Mouse (Mus musculus) lung, embryonic 16.5 days (tissue): Measurements from ENCODE around the gene Rapgef2. TPM values are rescaled to one million over a fixed set of nuclear protein-coding genes. Genes with fewer than 3 reads are reported as not detected.

ENCODE experiments used
- ATAC-seq: fragments of 200-750 bp; cut with Nextera tagmentation; 2 replicates; pipeline ENCODE4 v1.8.0; 2017; ENCODE audit warnings: low read depth, mild to moderate bottlenecking, moderate library complexity
- H3K27ac ChIP-seq: fragments of 300-500 bp; sonication (generic); 2 replicates; pipeline ENCODE4 v1.5.1; 2014; ENCODE audit warnings: mild to moderate bottlenecking, control low read depth, low read length
- H3K27me3 ChIP-seq: fragments of 300-500 bp; sonication (generic); 2 replicates; pipeline ENCODE4 v1.6.1; 2014; ENCODE audit warnings: low read depth, low read length, mixed read lengths; ENCODE audit not compliant: control insufficient read depth, insufficient read depth
- H3K36me3 ChIP-seq: fragments of 300-500 bp; sonication (generic); 2 replicates; pipeline ENCODE4 v1.6.1; 2014; ENCODE audit warnings: low read length; ENCODE audit not compliant: control insufficient read depth, insufficient read depth
- H3K4me1 ChIP-seq: fragments of 300-500 bp; sonication (generic); replicated peaks from 2 replicates; pipeline ENCODE4 v1.6.1; 2014; ENCODE audit warnings: low read length, mixed read lengths; ENCODE audit not compliant: control insufficient read depth, insufficient read depth
- H3K4me2 ChIP-seq: fragments of 300-500 bp; sonication (generic); 2 replicates; pipeline ENCODE4 v1.6.1; 2014; ENCODE audit warnings: low read depth, low read length, control low read depth
- H3K4me3 ChIP-seq: fragments of 300-500 bp; sonication (generic); 2 replicates; pipeline ENCODE4 v1.5.1; 2014; ENCODE audit warnings: mild to moderate bottlenecking, low read length, control low read depth
- H3K9ac ChIP-seq: fragments of 300-500 bp; sonication (generic); 2 replicates; pipeline ENCODE4 v1.6.1; 2014; ENCODE audit warnings: low read length, control low read depth
- H3K9me3 ChIP-seq: fragments of 300-500 bp; sonication (generic); 2 replicates; pipeline ENCODE4 v1.6.1; 2016; ENCODE audit warnings: low read length; ENCODE audit not compliant: control insufficient read depth
- WGBS: fragments of 180-500 bp; shearing (Covaris S2); extraction: QIAGEN DNeasy Blood & Tissue Kit; methylation state at CpG from one replicate; pipeline ENCODE4 v1.1.7; 2014; 5-methylcytosine and 5-hydroxymethylcytosine counted together
- polyA plus RNA-seq: library from polyadenylated mRNA; unstranded; fragments of >200 nt; fragmentation: Nextera tagmentation; extraction: Ambion mirVana; gene quantifications from 2 replicates; pipeline ENCODE4 v1.2.1, GENCODE M21; 2015

Rapgef2 gene
- polyA plus RNA-seq, 1 experiment from 2014 or later, result 5.1 TPM

DNA sequence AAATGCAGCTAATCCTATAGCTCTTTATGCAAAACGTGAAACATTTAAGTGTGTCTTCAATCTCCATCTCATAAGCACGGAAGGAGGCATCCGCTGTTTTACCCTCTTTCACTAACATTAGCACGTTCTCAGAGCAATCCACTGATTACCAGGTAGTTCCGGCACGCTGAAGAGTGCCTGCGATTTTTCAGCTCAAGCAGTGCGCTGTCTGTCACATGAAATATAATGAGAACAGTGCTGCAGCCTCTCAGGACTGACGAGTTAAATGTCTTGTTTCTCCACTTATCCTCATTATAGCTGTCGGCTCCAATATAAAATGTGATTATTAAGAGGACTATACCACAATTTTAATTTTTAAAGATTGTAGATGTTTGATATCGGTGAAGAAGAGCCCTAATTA lies 94.8 kb downstream of the Rapgef2 start:
- H3K4me3 ChIP-seq, result no peak overlapping the region
- H3K9me3 ChIP-seq, result no peaks in the 10 kb centered on the region
- H3K36me3 ChIP-seq, result 0 out of 2 replicates have a peak, but pooled peaks cover 2% of the 10 kb centered on the region
- H3K4me1 ChIP-seq, result peaks cover 5% of the 10 kb centered on the region; the same call in 1 of the 2 replicates
- 87% methylated on average over 11 of the region's 11 CpGs for WGBS
- no peaks in the 10 kb centered on the region for H3K27me3 ChIP-seq
- H3K9ac ChIP-seq, result no peak overlapping the region
- H3K27ac ChIP-seq, result no peak overlapping the region
- ATAC-seq, result no peak
- no peak overlapping the region for H3K4me2 ChIP-seq

DNA sequence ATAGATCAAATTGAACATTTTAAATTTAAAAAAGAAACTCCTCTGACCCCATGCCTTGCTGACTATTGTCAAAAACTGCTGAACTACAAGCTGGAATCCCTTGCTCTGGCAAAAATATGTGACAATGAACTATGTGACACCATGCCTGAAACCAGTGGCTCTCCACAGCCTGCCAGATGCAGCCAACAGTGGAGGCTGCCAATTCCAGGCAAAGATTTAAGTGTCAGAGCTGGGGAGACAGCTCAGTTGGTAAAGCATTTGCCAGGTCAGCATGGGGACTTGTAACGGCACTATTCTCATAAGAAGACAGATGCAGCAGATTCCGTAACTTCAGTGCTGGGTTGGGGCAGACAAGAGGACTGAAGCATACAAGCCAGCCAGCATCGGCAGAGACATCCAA lies 95.9 kb downstream of the Rapgef2 start:
- Histone ChIP-seq H3K9me3 (no peaks in the 10 kb centered on the region), H3K9ac (no peak overlapping the region), H3K4me1 (peaks cover 5% of the 10 kb centered on the region; the same call in 1 of the 2 replicates), H3K4me3 (no peak overlapping the region), H3K27me3 (no peaks in the 10 kb centered on the region), H3K27ac (no peak overlapping the region), H3K36me3 (0 out of 2 replicates have a peak, but pooled peaks cover 2% of the 10 kb centered on the region), H3K4me2 (no peak overlapping the region)
- 72% methylated on average over 3 of the region's 3 CpGs for WGBS
- no peak for ATAC-seq

DNA sequence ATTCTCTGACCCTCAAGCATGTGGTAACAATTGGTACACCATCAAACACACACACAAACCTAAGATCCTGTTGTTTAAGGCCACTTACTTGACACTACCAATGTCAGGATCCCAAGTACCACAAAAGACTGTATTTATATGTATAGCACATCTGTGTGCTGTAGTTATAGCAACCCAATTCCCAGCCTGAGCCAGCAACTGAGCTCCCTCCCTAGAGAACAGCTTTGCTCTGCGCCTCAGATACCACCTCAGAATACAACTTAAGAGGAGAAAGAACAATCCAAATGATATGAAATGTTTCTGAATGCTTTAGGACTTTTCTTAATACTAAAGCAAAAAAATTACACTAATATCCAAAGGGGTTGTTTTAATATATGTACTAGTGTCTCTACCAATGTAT lies 98.4 kb downstream of the Rapgef2 start:
- Histone ChIP-seq H3K9me3 (no peaks in the 10 kb centered on the region), H3K4me3 (no peak overlapping the region), H3K27ac (no peak overlapping the region), H3K4me2 (no peak overlapping the region), H3K36me3 (no peaks in the 10 kb centered on the region), H3K27me3 (no peaks in the 10 kb centered on the region), H3K4me1 (no peaks in the 10 kb centered on the region; the same call in 1 of the 2 replicates), H3K9ac (no peak overlapping the region)
- 92% methylated on average over 1 of the region's 1 CpGs for whole genome bisulfite sequencing
- no peak for ATAC-seq

DNA sequence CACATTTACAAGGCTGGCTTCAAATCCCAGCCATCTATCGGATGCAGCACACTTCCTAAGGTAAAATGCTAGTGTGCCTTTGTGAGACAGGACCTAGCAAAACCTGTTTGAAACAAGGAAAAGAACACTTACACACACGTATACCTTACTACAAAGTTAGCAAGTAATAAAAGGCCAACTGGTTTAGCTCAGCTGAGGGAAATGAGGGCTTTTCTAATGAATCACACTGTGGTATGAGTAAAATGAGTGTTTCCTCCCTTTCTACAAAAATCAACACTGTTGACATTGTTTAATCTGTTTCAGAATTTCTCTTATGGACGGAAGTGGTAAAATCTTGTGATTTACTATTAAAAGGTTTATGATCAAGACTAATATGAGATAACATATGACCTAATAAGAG lies 104.0 kb downstream of the Rapgef2 start:
- no peak overlapping the region for H3K4me2 ChIP-seq
- 50% methylated on average over 3 of the region's 3 CpGs for WGBS
- no peak overlapping the region for H3K9ac ChIP-seq
- peaks cover 48% of the 10 kb centered on the region for H3K4me1 ChIP-seq
- H3K27me3 ChIP-seq, result no peaks in the 10 kb centered on the region
- no peaks in the 10 kb centered on the region for H3K36me3 ChIP-seq
- H3K9me3 ChIP-seq, result no peaks in the 10 kb centered on the region
- peak overlapping the region; percentile 91 for H3K27ac ChIP-seq
- no peak for ATAC-seq
- no peak overlapping the region for H3K4me3 ChIP-seq

DNA sequence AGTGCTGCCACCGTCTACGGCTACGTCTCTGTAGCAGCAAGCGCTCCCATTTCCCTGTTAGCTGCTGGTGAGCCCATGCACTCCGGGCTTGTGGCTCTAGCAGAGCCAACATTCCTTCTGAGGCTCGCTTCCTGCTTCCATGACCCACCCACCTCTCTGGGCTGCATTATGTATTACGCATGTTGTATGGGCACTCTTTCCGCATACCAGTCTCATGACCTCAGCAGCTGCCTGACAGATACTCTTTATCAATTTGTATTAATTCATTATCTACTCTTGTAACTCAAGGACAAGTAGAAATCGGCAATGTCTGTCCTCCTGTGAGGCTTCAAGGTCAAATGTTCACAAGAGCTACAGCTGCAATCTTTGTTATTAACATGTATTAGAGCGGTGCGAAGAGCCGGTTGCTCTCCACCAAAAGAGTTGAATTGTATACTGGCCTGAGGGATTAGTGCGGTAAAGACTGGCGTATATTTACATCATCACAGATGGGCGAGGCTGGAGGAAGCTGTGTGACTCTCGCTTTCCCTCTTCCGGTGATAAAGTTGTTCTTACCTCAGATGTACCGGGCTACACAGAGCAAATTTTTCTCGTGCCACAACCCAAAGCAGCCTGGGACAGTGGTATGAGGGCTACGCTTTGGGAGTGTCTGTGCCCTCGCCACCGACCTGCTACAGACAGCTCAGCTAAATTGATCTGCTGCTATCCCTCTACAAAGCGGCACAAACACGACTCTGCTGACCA lies 104.9 kb downstream of the Rapgef2 start:
- 12% methylated on average over 24 of the region's 24 CpGs for WGBS
- H3K4me3 ChIP-seq, result peak overlapping the region; percentile 41
- peak overlapping the region; percentile 91 for H3K27ac ChIP-seq
- peak; percentile 87 for ATAC-seq
- no peaks in the 10 kb centered on the region for H3K9me3 ChIP-seq
- H3K4me2 ChIP-seq, result peak overlapping the region; percentile 64
- peaks cover 53% of the 10 kb centered on the region for H3K4me1 ChIP-seq
- H3K27me3 ChIP-seq, result no peaks in the 10 kb centered on the region
- peak overlapping the region; percentile 54 for H3K9ac ChIP-seq
- H3K36me3 ChIP-seq, result no peaks in the 10 kb centered on the region

DNA sequence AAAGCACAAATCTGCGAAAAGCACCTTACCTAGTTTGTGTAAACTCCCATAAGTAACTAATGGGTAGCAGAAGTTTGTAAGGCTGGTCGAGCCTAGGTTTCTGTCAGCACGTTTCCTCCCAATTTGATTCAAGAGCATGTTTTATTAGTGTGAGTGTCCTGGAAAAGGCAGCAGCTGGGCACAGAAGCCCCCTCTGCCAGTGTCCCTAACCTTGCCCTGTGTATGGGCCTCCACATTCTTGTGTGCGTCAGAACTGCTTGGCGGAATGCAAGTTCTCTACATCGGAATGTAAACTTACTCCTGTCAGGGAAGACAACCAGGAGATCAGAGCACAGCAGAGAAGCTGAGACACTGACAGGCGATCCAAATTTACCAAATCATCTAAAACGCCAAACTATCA lies 106.2 kb downstream of the Rapgef2 start:
- H3K9ac ChIP-seq, result no peak overlapping the region
- H3K4me1 ChIP-seq, result peaks cover 53% of the 10 kb centered on the region
- no peak overlapping the region for H3K4me3 ChIP-seq
- no peaks in the 10 kb centered on the region for H3K27me3 ChIP-seq
- peak; percentile 23 for ATAC-seq
- peak overlapping the region; percentile 15 for H3K4me2 ChIP-seq
- no peaks in the 10 kb centered on the region for H3K36me3 ChIP-seq
- H3K9me3 ChIP-seq, result no peaks in the 10 kb centered on the region
- H3K27ac ChIP-seq, result peak overlapping the region; percentile 15; the same call in 1 of the 2 replicates
- 14% methylated on average over 8 of the region's 8 CpGs for WGBS

DNA sequence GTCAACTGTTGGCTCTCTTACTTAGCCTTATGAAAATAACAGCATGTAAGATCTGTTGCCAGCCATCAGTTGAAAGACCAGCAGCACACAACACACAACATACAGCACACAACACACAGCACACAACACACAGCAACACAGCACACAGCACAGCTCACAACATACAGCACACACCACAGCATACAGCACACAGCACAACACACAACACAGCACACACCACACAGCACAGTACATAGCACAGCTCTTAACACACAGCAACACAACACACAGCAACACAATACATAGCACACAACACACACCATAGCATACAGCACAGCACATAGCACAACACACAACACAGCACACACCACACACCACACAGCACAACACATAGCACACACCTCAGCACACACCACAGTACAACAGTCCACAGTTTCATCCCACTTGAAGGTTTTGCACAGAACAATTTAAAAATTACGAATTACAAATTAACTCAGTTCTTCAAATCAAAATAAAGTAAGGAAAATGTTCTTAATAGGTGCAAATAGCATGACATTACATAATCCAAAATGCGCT lies 106.7 kb downstream of the Rapgef2 start:
- no peak overlapping the region for H3K4me3 ChIP-seq

DNA sequence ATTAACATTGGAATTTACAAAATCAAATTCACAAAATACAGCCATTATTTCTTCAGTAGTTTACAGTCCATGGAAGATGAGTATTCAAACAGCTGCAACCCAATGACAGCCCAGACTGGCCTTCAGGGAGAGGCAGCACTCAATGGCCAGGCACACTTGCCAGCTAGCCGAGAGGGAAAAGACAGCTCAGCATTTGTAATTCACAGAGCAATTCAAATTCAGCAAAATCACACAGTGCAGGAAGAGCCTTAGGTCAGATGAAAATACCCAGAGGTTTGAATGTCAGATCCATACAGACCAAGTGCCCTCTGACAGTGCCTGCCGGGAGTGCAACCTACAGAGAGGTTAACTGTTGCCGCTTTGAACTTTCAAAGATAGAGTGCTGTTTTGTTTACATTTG lies 107.6 kb downstream of the Rapgef2 start:
- Histone ChIP-seq H3K36me3 (no peaks in the 10 kb centered on the region), H3K4me1 (peaks cover 53% of the 10 kb centered on the region), H3K4me2 (0 out of 2 replicates have a peak overlapping the region, but pooled peaks have one; percentile 1), H3K27me3 (no peaks in the 10 kb centered on the region), H3K4me3 (no peak overlapping the region), H3K9ac (no peak overlapping the region), H3K27ac (0 out of 2 replicates have a peak overlapping the region, but pooled peaks have one; percentile 3), H3K9me3 (no peaks in the 10 kb centered on the region)
- ATAC-seq, result no peak
- 20% methylated on average over 3 of the region's 3 CpGs for WGBS

More for the DNA sequence above, 106.7 kb downstream of the Rapgef2 start:
- H3K4me1 ChIP-seq, result peaks cover 53% of the 10 kb centered on the region
- 0 out of 2 replicates have a peak overlapping the region, but pooled peaks have one; percentile 9 for H3K9ac ChIP-seq
- ATAC-seq, result no peak
- no peaks in the 10 kb centered on the region for H3K27me3 ChIP-seq
- H3K27ac ChIP-seq, result peak overlapping the region; percentile 24
- H3K9me3 ChIP-seq, result no peaks in the 10 kb centered on the region
- peak overlapping the region; percentile 15 for H3K4me2 ChIP-seq
- H3K36me3 ChIP-seq, result no peaks in the 10 kb centered on the region
- 80% methylated on average over 2 of the region's 2 CpGs for WGBS

DNA sequence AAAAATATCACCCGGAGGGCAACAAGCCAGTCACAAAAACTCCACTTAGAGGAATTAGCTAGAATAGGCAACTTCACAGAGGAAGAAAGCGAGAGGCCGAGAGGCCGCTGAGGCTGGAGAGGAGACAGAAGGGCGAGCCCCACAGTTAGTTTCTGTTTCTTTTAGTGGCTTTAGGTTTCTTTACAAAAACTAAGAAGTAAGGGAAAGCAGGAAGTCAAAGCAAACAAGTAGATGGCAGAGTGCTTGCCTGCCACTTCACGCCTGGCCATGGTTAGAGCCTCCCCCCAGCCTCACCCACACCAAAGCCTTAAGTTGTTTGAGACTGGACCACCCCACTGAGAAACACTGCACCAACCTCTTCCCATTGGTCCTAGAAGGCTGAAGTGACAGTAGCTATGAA lies 108.2 kb downstream of the Rapgef2 start:
- peak overlapping the region; percentile 46 for H3K4me2 ChIP-seq
- H3K9me3 ChIP-seq, result no peaks in the 10 kb centered on the region
- peak overlapping the region; percentile 79 for H3K27ac ChIP-seq
- peaks cover 53% of the 10 kb centered on the region for H3K4me1 ChIP-seq
- H3K9ac ChIP-seq, result no peak overlapping the region
- no peaks in the 10 kb centered on the region for H3K36me3 ChIP-seq
- WGBS, result 64% methylated on average over 6 of the region's 6 CpGs
- H3K27me3 ChIP-seq, result no peaks in the 10 kb centered on the region
- no peak for ATAC-seq
- peak overlapping the region; percentile 12; the same call in 1 of the 2 replicates for H3K4me3 ChIP-seq
